Mouse (Mus musculus): ENCODE results near the gene Abcb11. TPM values are rescaled to one million over a fixed set of nuclear protein-coding genes. Genes with fewer than 3 reads are reported as not detected.

Gene Abcb11
- total and polyA plus RNA-seq, 3 experiments = 0.16 TPM; not detected in 2

GRCm38 (mm10) chr2:69382838-69383237 lies 40.4 kb upstream of the Abcb11 start:
- no peak overlapping the region for H3K27ac ChIP-seq (ENCODE audit: insufficient read depth, low read depth)
- H3K27me3 ChIP-seq (replicated peaks) = no peaks in the 10 kb centered on the region
- peak overlapping the region; percentile 6; the same call in 1 of the 2 replicates for H3K4me2 ChIP-seq (ENCODE audit: insufficient read depth, low read depth, poor library complexity, severe bottlenecking)
- dilution Hi-C loops (cut with MboI; ENCODE audit: extremely low pct_ligation_motif_present, extremely low pct_unique_long_range_greater_than_20kb, low sequenced_read_pairs) (no loop called here), in situ Hi-C loops (cut with MboI; ENCODE audit: low pct_ligation_motif_present, low pct_unique_long_range_greater_than_20kb, low sequenced_read_pairs) (no loop called here)
- H3K9ac ChIP-seq (ENCODE audit: insufficient read depth, low read depth) = no peak overlapping the region
- no peaks in the 10 kb centered on the region for H3K36me3 ChIP-seq (replicated peaks in 1 of 2; ENCODE audit: control insufficient read depth in 1 of 2, insufficient read depth in 1 of 2, low read length in 1 of 2)
- H3K9me3 ChIP-seq (replicated peaks; ENCODE audit: low read length) = no peaks in the 10 kb centered on the region
- H3K4me1 ChIP-seq (ENCODE audit: control insufficient read depth in 1 of 2, insufficient read depth in 2 of 2) = peaks cover 8 to 44% of the 10 kb centered on the region in 2 experiments
- no peaks in the 10 kb centered on the region for H3K79me2 ChIP-seq (replicated peaks; ENCODE audit: control insufficient read depth, extremely low read depth, insufficient read depth, poor library complexity, severe bottlenecking)
- no peak overlapping the region for H3K4me3 ChIP-seq (replicated peaks in 1 of 3; ENCODE audit: low read depth in 2 of 3, low read length in 2 of 3, poor library complexity in 1 of 3)
- DNase-seq (ENCODE audit: extremely low read depth) = no peak
- TF ChIP-seq TCF12 (IDR thresholded peaks at IDR 0.05; ENCODE audit: low read depth, low read length) = no peak
- no peak for TF ChIP-seq MAX (IDR thresholded peaks at IDR 0.05; ENCODE audit: low read length)
- no peak for TF ChIP-seq ETS1 (conservative IDR thresholded peaks at IDR 0.05; ENCODE audit: low read depth, low read length)
- TF ChIP-seq MXI1 (IDR thresholded peaks at IDR 0.05; ENCODE audit: low read depth, low read length) = no peak
- TF ChIP-seq SIN3A (IDR thresholded peaks at IDR 0.05; ENCODE audit: low read length) = no peak
- no peak for TF ChIP-seq ZMIZ1 (IDR thresholded peaks at IDR 0.05; ENCODE audit: low read depth, low read length)
- TF ChIP-seq POLR2A (IDR thresholded peaks at IDR 0.05; ENCODE audit: low read depth, low read length) = no peak

- dilution Hi-C loops (cut with MboI; ENCODE audit: extremely low pct_ligation_motif_present, extremely low pct_unique_long_range_greater_than_20kb, low sequenced_read_pairs) = no loop called here
- Histone ChIP-seq H3K27me3 (replicated peaks) (no peaks in the 10 kb centered on the region), H3K9ac (ENCODE audit: insufficient read depth, low read depth) (no peak overlapping the region), H3K9me3 (replicated peaks; ENCODE audit: low read length) (no peaks in the 10 kb centered on the region), H3K36me3 (replicated peaks in 1 of 2; ENCODE audit: control insufficient read depth in 1 of 2, insufficient read depth in 1 of 2, low read length in 1 of 2) (no peaks in the 10 kb centered on the region), H3K4me2 (ENCODE audit: insufficient read depth, low read depth, poor library complexity, severe bottlenecking) (0 out of 2 replicates have a peak overlapping the region, but pooled peaks have one; percentile 2), H3K4me1 (ENCODE audit: control insufficient read depth in 1 of 2, insufficient read depth in 2 of 2) (peaks cover 8 to 35% of the 10 kb centered on the region in 2 experiments), H3K79me2 (replicated peaks; ENCODE audit: control insufficient read depth, extremely low read depth, insufficient read depth, poor library complexity, severe bottlenecking) (no peaks in the 10 kb centered on the region), H3K27ac (ENCODE audit: insufficient read depth, low read depth) (no peak overlapping the region), H3K4me3 (replicated peaks in 1 of 3; ENCODE audit: low read depth in 2 of 3, low read length in 2 of 3, poor library complexity in 1 of 3) (no peak overlapping the region)
- in situ Hi-C loops (cut with MboI; ENCODE audit: low pct_ligation_motif_present, low pct_unique_long_range_greater_than_20kb, low sequenced_read_pairs) = no loop called here
- no peak for TF ChIP-seq E2F4 (IDR thresholded peaks at IDR 0.05; ENCODE audit: insufficient replicate concordance, low read depth, low read length)
- no peak for TF ChIP-seq ETS1 (conservative IDR thresholded peaks at IDR 0.05; ENCODE audit: low read depth, low read length)
- peak in 1 of 2 experiments; percentile 44; a peak in 2 of 4 replicates for TF ChIP-seq CTCF (conservative IDR thresholded peaks at IDR 0.05 in 1 of 2, IDR thresholded peaks at IDR 0.05 in 1 of 2; ENCODE audit: low read depth in 2 of 2, low read length in 2 of 2)
- no peak for TF ChIP-seq CHD2 (IDR thresholded peaks at IDR 0.05; ENCODE audit: low read length)
- TF ChIP-seq BHLHE40 (IDR thresholded peaks at IDR 0.05; ENCODE audit: low read depth, low read length) = no peak
- peak; percentile 25 for TF ChIP-seq RAD21 (IDR thresholded peaks at IDR 0.05; ENCODE audit: low read depth, low read length)
- no peak for TF ChIP-seq NELFE (IDR thresholded peaks at IDR 0.05; ENCODE audit: low read depth, low read length)
- TF ChIP-seq MAZ (IDR thresholded peaks at IDR 0.05; ENCODE audit: low read depth, low read length) = no peak
- TF ChIP-seq POLR2AphosphoS2 (IDR thresholded peaks at IDR 0.05; ENCODE audit: low read depth, low read length) = no peak
- DNase-seq (ENCODE audit: extremely low read depth) = no peak
Observed at GRCm38 (mm10) chr2:69381740-69382139, 39.3 kb upstream of the Abcb11 start.

- in situ Hi-C loops (cut with MboI; ENCODE audit: low pct_ligation_motif_present, low pct_unique_long_range_greater_than_20kb, low sequenced_read_pairs) = no loop called here
Observed at GRCm38 (mm10) chr2:69380281-69380680, 37.9 kb upstream of the Abcb11 start, which contains the start of gene Dhrs9. TSS of gene Dhrs9 (plus strand) at chr2:69380445.

More at GRCm38 (mm10) chr2:69380281-69380680, 37.9 kb upstream of the Abcb11 start, which contains the start of gene Dhrs9:
- TF ChIP-seq ETS1 (conservative IDR thresholded peaks at IDR 0.05; ENCODE audit: low read depth, low read length) (peak; percentile 85), TBP (conservative IDR thresholded peaks at IDR 0.05; ENCODE audit: low read depth, low read length) (peak; percentile 66; the same call in 1 of the 2 replicates), ZKSCAN1 (IDR thresholded peaks at IDR 0.05; ENCODE audit: borderline replicate concordance, low read depth, low read length) (no peak), BHLHE40 (IDR thresholded peaks at IDR 0.05; ENCODE audit: low read depth, low read length) (peak; percentile 71)
- Histone ChIP-seq H3K4me3 (replicated peaks in 1 of 3; ENCODE audit: low read depth in 2 of 3, low read length in 2 of 3, poor library complexity in 1 of 3) (no peak within 1 kb of the TSS), H3K4me2 (ENCODE audit: insufficient read depth, low read depth, poor library complexity, severe bottlenecking) (peak within 1 kb of the TSS; percentile 39; the same call in 1 of the 2 replicates), H3K9me3 (replicated peaks; ENCODE audit: low read length) (no peaks in the 10 kb centered on the region), H3K9ac (ENCODE audit: insufficient read depth, low read depth) (no peak within 1 kb of the TSS), H3K4me1 (ENCODE audit: control insufficient read depth in 1 of 2, insufficient read depth in 2 of 2) (peaks cover 8 to 30% of the 10 kb centered on the region in 2 experiments), H3K27ac (ENCODE audit: insufficient read depth, low read depth) (no peak within 1 kb of the TSS), H3K36me3 (replicated peaks in 1 of 2; ENCODE audit: control insufficient read depth in 1 of 2, insufficient read depth in 1 of 2, low read length in 1 of 2) (no peaks in the 10 kb centered on the region), H3K79me2 (replicated peaks; ENCODE audit: control insufficient read depth, extremely low read depth, insufficient read depth, poor library complexity, severe bottlenecking) (no peaks in the 10 kb centered on the region), H3K27me3 (replicated peaks) (no peaks in the 10 kb centered on the region)
- dilution Hi-C loops (cut with MboI; ENCODE audit: extremely low pct_ligation_motif_present, extremely low pct_unique_long_range_greater_than_20kb, low sequenced_read_pairs) = no loop called here
- peak; percentile 85 for DNase-seq (ENCODE audit: extremely low read depth)
